Mouse (Mus musculus): Measurements from ENCODE around the gene Gstm7.
"Not testable (repeated sequence)": the region's sequence is repeated elsewhere in the genome, so short reads cannot be mapped to it uniquely, and the experiment has no call there.

Gene Gstm7

GRCm38 (mm10) chr3:107932128-107932527 lies 511 bp upstream of the Gstm7 start:
- peak; percentile 27 for DNase-seq

- DNase-seq, result no peak
Measured at GRCm38 (mm10) chr3:107931134-107931533, 483 bp downstream of the Gstm7 start.

DNA sequence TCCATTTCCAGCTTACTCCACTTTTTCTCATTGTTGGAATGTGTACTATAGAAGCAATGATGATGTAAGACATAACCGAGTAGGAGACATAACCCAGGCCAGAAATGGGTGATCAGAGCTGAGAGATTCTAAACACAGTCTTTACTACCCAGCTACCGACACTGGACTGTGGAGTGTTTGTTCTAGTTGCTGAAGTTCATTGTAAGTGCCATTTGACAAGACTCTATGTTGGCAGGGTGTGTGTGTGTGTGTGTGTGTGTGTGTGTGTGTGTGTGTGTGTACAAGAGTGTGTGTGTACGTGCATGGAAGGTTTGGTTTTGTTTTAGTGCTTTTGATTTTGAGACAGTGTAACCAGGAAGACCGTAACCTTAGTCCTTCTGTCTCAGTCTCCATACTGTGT lies 1.9 kb downstream of the Gstm7 start:
- no peak for DNase-seq

GRCm38 (mm10) chr3:107929243-107929642 lies 2.4 kb downstream of the Gstm7 start:
- no peak for DNase-seq

- DNase-seq, result no peak
Measured at GRCm38 (mm10) chr3:107928691-107929090, 2.9 kb downstream of the Gstm7 start.

GRCm38 (mm10) chr3:107927841-107928240 lies 3.8 kb downstream of the Gstm7 start:
- no peak for DNase-seq

- DNase-seq, result no peak
Measured at GRCm38 (mm10) chr3:107925335-107925734, 6.3 kb downstream of the Gstm7 start.

DNA sequence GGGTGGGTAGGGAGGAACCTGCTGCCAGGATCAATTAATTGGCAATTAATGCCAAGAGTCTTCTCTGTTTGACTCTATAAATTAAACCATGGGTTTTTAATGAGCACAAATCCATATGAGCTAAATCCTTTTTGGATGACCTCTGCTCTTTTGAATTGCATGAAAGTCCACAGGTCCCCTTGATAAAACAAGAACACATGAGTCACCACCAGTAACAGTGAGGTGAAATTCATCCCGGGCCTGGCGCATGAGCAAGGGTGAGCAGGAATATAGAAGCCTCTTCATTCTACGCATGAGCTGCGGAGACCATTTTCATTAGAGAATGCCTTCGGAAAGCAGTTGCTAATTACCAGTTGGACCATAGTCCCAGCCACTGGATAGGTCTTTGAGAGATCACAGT lies 11.3 kb downstream of the Gstm7 start:
- no peak for DNase-seq

GRCm38 (mm10) chr3:107917783-107918408 lies 13.7 kb downstream of the Gstm7 start:
- peak; percentile 76 for DNase-seq

- DNase-seq, result no peak
Measured at GRCm38 (mm10) chr3:107917097-107917496, 14.5 kb downstream of the Gstm7 start.

DNA sequence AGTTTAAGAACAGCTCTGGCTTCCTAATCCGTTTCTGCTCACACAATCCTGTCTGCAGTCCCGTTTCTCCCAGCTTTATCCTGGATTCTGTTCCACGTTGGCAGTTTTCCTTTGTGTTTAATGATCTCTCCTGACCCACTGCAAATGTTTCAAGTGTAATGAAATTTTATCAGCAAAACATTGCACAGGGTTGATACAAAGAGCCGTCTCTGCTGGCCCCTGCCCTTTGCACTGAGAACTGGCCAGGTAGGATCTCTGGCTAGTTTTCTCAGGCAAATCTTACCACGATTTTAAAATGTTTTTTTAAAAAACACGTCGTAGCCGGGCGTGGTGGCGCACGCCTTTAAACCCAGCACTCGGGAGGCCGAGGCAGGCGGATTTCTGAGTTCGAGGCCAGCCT lies 14.9 kb downstream of the Gstm7 start:
- no peak for DNase-seq

DNA sequence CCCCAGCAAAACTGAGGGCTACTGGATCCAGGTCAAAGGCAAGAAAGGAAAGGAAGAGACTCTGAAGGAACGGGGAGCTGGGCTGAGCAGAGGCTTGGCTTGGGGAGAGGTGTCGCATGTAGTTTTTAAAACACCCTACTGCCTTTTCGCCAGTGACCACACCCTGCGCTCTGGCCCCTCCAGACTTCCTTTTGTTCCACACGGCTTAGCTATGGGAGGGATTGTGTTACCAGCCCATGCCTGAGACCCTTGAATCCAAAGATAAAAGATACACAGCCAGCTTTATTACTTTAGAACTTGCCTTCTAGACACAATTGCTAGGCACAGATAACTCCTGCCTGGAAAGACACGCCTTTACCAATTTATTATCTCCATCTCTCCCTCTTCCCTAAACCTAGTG lies 25.7 kb downstream of the Gstm7 start:
- DNase-seq, result no peak

DNA sequence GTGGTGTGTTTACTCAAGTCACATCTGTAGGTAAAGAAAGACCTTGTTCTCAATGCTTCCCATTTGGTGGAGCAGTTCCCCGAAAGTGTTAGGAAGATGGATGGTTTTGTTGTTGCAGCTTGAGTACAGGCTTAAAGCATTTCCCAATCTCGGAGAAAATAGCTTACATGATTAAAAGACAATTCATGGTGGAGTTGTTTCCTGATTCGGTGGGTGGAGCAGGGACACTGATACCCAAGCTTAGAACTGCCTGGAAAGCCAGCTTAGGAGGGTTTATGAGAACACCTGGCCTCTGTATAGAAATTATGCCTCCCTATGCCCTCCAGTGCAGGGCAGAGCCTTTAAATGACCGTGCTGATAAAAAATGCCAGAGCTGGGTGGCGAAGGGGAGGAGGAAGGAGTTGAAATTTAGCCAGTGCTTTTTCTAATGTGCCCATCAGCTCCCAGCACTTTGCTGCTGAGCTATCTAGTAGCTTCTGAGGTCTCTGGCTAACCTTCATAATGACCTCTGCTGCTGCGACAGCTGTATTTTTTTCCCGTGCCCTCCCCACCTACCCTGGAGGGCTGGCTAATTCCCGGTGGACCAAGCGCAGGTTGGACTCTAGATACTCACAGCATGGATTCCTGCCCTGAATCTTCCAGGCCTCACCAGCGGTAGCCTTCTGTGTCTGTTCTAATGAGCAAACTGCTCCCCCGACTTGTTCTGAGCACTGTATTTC lies 30.5 kb downstream of the Gstm7 start:
- DNase-seq, result peak; percentile 29

DNA sequence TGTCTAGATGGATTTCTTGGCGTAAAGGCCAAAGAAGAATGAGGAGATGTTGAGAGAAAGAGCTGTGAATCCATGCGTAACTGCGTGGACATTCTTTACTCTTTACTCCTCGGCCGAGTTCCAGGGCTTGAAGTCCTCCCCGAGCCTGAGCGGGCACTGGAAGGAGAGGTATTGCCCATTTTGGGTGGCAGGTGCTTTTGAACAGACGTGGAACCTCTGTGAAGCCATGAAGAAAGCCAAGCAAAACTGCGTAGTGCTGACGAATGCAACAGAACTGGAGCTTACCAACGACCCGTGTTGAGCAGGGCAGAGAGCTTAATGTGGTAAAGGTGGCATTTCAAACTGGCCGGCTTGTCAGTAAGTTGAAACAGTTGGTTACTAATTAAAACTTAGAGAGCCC lies 32.9 kb downstream of the Gstm7 start:
- DNase-seq, result peak; percentile 49

DNA sequence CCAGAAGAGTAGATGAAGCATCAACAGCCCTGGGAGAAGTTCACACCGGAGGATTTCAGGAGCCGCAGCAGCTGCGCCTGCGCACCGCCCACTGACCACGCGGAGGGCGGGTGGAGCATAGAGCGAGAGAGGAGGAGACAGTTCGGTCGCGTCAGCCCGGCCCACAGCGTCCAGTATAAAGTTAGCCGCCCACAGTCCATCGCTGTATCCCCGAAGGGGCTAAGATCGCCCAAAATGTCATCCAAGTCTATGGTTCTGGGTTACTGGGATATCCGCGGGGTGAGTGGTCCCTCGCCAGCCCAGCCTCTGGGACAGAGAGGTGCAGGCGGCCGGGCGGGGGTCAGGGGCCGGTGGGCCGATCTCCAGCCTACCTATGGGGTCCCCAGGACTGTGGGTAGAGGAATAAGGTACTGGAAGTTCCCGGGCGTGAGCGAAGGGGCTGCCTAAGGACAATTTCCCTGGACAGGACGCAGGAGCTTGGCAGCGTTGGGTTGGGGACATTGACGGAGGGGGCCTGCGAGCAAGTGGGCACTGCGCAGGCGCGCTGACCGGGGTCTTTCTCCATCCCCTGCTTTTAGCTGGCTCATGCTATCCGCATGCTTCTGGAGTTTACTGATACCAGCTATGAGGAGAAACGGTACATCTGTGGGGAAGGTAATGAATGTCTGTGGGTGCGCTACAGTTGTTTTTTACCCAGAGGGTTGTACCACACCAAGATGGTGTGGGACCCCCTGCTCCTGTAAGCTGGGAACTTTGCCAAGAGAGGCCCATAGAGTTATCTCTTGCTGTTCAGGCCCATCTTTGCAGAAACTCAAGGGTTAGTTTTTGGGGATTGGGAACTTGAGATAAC lies 35.7 kb downstream of the Gstm7 start, which contains the start of gene Gstm5:
Gstm5 (plus strand) TSS at position 102 of the 850 bp plus-strand sequence.
- DNase-seq, result peak; percentile 91

DNA sequence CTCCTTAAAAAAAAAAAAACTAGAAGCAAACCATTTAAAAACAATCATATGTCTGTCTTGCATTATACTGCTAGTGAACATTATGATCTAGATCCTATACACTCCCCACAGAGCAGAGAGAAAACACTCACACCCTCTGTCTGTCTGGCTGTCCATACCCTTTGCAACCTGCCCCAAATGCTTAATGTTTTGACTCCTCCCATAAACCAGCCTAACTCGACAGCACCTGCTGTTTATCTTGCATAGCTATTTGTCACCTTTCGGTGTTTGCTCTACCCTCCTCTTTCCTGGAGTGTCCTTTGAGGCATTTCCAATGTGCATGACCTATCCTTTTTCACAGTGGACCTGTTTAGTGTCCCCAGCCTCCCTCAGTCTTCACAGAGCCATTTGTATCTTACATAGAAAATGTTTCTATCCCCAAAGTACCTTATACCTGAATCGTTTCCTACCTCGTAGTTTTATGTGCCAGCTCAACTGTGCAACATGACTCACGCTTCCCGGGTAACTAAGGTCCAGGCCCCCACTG lies 36.4 kb downstream of the Gstm7 start:
- DNase-seq, result no peak

DNA sequence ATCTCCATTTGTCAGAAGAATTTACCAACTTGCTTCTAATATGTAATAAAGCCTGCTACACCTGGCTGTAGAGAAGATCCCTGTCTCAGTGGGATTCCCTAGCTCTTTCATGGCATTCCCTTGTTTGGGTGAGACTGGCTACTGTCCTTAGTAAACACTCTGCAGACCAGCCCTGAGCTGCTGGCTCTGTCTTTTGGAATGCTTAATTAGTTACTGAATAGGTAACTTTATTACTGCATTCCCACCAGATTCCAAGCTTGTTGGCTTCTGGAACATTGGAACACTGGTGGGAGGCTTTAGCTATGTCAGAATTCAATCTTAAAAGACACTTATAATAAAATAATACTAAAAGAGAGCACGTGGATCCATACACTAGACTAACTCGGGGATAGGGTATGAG lies 42.4 kb downstream of the Gstm7 start:
- not testable (repeated sequence) for DNase-seq

DNA sequence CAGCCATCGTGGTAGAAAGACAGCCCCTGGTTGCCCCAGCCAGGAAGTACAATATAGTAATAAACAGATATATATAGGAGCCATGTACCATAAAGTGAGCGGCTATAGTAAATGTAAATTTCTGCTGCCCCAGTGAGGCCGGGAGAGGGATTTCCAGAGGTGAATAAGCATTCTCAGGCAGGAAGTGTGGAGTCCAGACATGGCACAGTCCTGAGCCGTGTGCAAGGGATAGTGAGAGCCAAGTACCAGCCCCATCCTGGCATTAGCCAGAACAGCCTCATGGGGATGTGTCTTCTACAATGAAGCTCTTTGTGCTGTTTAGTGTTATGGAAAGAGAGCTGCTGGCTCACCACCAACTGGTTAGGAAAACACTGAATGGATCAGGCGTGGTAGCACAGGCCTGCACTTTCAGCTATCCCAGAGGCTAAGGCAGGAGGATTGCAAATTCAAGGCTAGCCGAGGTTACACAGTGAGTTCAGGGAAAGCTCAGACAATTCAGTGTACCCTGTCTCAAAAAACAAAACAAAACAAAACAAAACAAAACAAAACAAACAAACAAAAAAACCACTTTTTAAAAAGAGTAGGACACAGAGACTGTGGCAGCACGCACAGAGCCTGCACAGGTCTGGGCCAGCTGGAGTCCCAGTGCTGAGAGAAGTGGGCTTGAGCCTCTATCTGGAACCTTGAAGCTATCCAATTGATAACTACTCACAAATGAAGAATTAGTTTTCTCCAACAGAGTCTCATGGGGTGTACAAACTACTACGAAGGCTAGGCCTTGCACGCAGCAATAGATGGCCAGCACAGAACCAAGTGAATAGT lies 43.7 kb downstream of the Gstm7 start:
- no peak for DNase-seq

DNA sequence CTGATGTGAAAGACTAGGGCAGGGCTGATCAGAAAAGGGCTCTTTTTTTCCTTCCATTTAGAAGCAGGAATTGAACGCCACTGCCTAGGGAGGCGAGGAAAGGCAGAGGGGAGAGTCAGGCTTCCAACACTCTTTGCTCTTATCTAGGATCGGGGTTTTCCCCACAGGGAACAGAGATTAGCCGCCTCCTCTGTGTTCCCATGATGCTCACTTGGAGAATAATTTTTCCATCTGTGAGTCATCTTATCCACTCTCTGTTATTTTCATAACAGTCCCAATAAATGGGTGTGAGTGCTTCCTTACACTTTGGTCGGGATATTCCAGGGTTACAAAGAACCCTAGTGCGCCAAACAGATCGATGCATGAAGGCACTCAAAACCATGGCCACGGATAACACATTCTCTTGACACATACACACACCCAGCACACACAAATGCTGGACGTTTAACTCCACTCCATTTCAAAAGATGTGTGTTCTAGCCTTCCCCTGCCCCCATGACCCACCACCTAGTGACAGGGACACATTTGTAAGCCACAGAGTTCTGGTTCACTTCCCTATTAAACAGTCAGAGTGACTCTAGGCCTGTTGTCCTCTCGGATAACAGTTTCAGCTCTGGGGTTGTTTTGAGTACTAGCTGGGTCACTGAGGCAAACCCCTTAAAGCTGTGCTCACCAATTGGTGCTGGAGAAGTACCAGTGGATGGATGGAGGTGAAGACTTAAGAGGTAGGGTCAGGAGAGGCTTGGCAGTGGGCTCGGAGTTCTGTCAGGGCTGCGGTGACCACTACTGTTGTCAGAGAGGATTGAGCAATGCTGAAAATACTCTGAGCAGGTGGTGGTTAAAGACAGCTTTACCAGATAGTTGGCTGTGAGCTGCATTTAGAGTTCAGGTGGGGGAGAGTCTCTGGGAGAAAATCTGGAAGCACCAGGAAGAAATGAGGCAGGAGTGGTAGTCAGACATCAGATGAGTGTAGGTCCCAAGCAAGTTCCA lies 53.6 kb downstream of the Gstm7 start:
- DNase-seq, result no peak

DNA sequence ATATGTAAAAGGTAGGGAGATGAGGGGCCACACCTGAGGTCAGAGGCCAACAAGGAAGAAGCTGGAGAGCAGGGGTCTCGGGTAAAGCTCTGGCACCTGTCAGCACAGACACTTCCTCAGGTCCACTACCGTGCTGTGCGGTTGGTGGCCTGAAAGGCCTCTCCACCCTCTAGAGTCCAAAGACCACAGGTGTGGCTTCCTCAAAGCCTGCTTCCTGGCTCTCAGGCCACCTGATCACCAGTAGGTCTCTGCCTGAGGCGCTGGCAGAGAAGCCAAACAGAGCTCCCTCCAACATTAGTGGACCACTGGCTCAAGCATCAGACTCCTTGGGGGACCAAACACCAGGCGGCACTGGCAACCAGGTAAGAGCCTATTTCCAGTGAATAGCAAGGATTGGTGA lies 54.6 kb downstream of the Gstm7 start, which contains the start of gene Eps8l3:
Eps8l3 (plus strand) TSS at position 225 of the 400 bp plus-strand sequence.
- no peak for DNase-seq
